Mouse (Mus musculus) kidney, adult 2 months (tissue): ENCODE results near the gene Sycp2.

ENCODE experiments used
- CTCF ChIP-seq: fragments of 200-500 bp; conservative IDR thresholded peaks from 2 replicates; pipeline ENCODE4 v1.5.1; 2011; ENCODE audit warnings: low read depth, mild to moderate bottlenecking, control low read depth, low read length, moderate library complexity, mixed read lengths; ENCODE audit not compliant: insufficient read depth, insufficient read length
- POLR2A ChIP-seq: fragments of 200-500 bp; IDR thresholded peaks from one replicate; pipeline ENCODE4 v1.6.1; 2011; ENCODE audit warnings: low read depth, low read length, control low read depth

DNA sequence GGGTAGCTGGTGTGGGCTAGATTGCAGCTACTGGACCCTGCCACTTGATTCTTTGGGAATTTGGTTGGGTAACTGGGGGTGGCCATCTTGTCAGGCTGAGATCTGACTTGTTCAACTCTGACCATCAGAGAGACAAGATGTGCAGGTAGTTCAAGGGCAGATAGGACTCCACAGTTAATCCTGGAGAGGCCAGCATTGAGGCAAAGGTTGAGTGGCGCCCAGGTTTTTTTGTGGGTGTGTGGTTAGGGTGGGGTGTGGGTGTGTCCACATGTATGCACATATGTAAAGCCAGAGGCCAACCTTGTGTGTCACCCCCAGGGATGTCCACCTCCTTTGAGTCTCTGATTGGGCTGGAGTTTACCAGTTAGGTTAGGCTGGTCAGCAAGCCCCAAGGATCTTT, 91.2 kb downstream of the Sycp2 start:
- TF ChIP-seq CTCF (no peak), POLR2A (no peak)
